Mouse (Mus musculus): ENCODE results near the gene Slc47a2. TPM values are rescaled to one million over a fixed set of nuclear protein-coding genes. Genes with fewer than 3 reads are reported as not detected.

The Slc47a2 gene
- polyA plus RNA-seq, 1 experiment: not detected

DNA sequence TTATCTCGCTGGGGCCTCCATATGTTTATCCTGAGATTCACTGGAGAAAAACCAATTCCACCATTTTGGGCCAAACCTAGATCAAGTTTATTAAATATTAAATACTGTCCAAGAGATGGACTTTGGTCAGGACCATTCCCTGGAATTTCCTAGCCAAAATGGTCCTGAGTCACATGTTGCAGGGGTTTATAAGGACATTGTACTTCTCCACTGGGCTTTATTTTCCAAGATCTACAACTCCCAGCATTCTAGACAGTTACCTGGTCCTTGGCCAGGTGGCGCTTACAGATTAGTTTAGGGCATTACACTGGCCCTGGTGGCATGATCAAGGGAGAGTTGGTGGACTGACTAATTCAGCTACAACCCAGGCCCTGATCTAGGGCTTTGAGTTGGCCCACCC is 47.1 kb downstream of the Slc47a2 start:
- 97% methylated on average over 2 of the region's 2 CpGs for WGBS
- no peak for DNase-seq (ENCODE audit: low read depth, low spot score)

DNA sequence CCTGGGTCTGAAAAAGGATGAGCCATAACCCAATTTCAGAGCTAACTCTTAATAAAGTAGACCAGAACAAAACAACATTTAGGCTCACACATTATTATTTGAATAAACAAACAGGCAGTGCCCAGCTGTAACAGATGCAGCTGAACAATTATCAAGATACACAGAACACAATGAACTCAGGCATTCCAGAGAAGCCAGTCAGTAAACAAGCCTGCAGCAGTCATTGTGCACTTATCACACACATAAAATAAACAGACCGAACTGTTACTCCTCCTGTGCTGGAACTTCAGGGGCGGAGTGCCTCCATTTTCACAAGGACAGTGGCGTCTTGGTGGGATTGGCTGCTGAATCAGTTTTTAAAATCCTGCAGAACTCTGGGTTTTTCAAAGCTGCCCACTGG is 48.2 kb downstream of the Slc47a2 start:
- DNase-seq (ENCODE audit: low read depth, low spot score): no peak
- 45% methylated on average over 3 of the region's 3 CpGs for WGBS

DNA sequence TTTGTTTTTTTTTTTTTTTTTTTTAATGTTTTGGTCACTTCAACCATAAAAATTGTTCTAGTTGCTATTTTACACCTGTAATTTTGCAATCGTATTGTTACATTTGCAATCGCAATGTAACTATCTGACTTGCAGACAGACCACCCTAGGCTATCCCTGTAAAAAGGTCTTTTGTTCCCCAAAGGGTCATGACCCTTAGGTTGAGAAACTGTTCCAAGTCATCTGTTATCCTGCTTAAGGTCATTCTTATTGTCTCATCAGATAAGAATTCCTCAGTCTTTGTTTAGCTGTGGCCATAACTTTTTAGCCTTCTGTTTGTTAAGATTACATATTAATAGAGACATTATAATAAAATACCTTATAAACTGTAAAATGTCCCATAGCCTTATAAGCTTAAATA is 49.4 kb downstream of the Slc47a2 start:
- WGBS: 84% methylated on average over 2 of the region's 2 CpGs
- no peak for DNase-seq (ENCODE audit: low read depth, low spot score)

DNA sequence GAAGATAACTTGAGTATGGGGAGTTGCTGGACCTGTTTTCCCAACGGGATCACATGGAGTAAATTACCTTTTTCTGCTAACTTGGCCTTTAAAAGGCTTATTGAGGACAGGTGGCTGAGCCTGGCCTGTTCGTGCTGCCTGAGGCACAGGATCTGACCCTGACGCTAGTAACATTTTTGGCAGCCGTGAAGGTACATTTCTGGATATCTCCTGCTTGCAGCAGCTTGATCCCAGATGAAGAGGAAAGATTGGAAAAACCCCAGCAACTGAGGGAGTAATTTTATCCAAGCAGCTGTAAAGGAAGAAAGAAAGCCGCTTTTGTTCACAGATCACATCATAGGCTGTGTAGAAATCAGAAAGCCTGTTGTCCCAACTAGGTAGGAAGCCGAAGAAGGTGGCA is 58.3 kb downstream of the Slc47a2 start:
- DNase-seq (ENCODE audit: low read depth, low spot score): no peak
- 59% methylated on average over 6 of the region's 6 CpGs for WGBS

DNA sequence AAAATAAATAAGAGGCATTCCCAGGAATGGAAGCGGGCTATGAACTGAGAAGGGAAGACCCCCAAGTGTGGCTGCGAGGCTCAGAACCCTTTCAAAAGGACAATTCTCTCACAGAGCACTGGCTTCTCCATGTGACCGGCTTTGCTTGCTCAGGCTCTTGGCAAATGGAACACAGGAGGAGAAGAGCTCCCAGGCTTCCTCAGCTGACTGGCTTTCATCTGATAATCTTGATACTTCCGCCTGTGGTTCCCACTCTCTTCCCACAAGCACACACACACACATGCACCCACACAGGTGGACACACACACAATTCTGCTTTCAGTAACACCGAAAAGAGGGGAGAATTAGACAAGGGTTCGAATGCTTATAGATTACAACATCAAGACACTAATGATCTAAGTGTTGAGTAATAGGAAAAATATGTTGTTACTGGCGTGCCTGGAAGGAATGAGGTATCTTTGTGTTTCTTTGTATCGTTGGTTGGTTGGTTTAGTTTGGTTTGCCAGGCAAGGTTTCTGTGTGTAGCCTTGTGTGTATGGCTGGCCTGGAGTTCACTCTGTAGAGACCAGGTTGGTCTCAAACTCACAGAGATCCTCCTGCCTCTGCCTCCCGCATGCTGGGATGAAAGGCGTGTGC is 59.1 kb downstream of the Slc47a2 start:
- 85% methylated on average over 10 of the region's 10 CpGs for WGBS
- no peak for DNase-seq (ENCODE audit: low read depth, low spot score)

DNA sequence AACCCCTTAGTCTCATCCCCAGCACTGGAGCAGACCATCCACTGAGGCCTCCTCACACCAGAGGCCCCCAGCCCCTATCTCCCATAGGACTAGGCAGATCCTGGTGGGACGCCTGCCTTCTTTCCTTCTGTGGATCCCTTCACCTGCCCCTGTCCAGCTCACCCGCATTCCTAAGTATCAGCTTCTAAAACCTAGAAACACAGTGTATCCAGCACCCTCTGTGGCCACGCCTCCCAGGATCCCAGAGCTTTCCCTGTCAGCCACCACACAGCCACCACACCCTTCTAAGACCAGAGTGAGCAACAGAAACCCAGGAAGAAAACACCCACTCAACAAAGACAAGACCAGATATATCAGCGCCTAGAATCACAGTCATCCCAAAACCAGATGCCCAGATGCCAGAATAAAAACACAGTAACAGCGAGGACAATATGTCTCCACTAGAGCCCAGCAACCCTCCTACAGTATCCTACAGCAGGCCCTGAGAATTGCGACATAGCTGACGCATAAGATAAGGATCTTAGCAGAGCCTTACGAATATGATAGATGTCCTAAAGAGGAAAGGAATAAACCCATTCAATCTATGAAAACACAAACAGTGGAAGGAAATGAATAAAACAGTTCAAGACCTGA is 64.1 kb downstream of the Slc47a2 start:
- WGBS: 56% methylated on average over 8 of the region's 8 CpGs
- no peak for DNase-seq (ENCODE audit: low read depth, low spot score)

DNA sequence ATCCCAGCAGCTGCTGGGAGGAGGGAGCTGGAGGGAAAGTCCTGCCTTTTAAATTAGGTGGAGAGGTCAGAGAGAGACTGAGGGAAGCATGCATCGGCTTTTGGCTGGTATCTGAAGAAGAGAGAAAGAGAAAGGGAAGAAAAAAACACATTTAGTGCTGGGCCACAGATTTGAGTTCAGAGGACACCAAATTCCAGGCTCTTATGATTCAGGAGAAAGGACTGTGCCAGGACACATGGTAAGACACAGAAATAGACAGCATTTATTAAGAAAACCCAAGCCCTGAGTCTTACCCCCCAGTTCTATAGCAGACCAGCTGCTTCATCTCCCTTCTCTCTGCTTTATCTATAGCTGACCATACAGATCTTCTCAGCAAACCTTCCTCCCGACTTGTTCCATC is 64.7 kb downstream of the Slc47a2 start:
- no peak for DNase-seq (ENCODE audit: low read depth, low spot score)
- 47% methylated on average over 2 of the region's 2 CpGs for WGBS

DNA sequence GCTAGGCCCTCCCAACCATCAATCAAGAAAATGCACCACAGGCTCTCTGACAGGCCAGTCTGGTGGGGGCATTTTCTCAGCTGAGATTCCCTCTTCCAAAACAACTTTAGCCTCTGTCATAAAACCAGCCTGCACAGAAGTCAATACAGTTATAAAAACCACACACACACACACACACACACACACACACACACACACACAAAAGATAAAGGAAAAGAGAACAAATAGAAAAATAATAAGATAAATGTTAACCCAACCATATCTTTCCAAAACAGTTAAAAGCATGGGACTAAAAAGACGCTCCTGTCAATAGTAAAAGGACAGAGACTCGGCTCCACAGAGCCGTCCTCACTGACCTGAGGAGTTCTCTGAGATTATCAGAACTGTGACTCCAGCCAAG is 66.2 kb downstream of the Slc47a2 start:
- whole genome bisulfite sequencing: 62% methylated on average over 3 of the region's 3 CpGs
- DNase-seq (ENCODE audit: low read depth, low spot score): no peak

DNA sequence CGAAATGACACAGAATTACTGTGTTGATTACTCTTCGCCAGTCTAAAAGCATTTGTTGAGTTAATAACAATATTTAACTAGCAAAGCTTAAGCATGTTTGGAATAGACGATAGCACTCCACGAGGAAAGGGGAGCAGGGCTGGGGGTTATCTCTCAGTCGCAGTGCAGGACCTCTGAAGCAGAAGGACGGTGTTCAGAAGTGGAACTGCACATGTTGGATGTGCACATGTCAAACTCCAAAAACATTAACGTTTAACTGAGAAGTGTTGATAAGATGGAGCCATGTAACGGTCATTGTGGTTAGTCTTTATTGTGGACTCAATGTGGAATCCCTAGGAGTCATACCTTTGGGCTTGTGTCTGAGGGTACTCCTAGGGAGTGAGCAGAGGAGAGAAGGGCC is 67.6 kb downstream of the Slc47a2 start:
- DNase-seq (ENCODE audit: low read depth, low spot score): no peak
- WGBS: 64% methylated on average over 8 of the region's 8 CpGs

DNA sequence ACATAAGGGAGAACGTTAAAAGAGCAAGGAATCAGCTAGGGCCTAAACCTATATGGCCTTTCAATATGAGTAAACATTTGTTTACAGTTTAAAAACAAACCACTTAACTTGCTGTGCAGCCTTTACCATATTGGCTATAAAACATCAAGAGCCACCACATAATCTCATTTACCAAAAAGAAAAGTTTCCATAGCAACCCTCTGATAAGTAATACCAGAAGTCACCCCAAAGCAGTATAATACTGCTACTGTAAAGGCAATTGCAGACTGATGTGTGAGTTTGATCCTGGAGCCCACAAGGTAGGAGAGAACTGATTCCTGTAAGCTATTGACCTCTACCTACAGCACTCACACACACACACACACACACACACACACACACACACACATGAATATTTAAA is 68.2 kb downstream of the Slc47a2 start:
- 49% methylated on average over 1 of the region's 1 CpGs for WGBS
- DNase-seq (ENCODE audit: low read depth, low spot score): no peak

DNA sequence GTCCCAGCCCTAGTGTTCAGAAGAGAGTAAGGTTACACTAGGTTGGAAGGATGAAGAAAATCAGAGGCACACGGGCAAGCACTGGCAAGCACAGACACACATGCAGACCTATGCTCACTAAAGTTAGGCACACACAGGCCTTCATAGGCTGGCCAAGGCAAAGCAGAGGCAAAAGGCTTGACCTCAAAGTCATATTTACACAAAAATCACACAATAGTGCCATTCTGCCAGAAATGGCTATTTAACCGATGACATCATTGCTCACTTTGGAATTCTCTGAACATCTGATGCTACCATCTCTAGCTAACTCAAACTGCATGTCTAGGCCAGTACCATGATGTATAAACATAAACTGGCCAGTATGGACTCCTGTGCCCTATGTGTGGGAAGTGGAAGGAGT is 68.7 kb downstream of the Slc47a2 start:
- DNase-seq (ENCODE audit: low read depth, low spot score): no peak
- 79% methylated on average over 2 of the region's 2 CpGs for WGBS

DNA sequence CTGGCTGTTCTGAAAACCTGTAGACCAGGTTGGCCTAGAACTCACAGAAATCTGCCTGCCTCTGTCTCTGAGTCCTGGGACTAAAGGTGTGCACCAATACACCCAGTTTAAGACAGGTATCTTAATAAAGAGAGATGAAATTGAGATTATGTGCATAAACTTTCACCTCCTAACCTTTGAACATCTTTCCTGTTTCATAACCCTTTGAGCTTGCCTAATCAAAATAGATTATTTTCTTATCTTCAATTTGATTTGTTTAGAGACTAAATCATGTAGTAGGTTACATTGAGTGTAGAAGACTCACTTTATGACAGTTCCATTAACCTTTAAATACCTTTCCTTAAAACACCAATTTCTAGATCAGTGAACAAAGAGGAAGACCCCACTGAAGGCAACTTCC is 71.0 kb downstream of the Slc47a2 start:
- no peak for DNase-seq (ENCODE audit: low read depth, low spot score)

DNA sequence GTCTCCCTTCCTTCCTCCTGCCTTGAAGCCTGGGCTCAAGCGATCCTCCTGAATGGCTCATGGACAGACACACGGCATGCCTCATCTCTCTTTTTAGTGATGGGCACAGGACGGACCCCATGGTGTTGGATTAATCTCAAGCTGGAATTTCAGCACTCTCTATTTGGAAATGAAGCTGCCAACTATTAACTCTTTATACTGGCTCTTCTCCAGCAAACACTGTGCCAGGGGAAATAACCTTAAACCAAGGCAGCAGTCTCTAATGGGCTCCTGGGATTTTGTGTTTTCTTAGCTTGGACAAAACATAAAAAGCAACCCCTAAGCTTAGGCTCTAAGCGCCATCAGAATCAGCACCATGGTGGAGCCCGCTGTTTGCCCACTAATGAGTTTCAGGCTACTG is 72.3 kb downstream of the Slc47a2 start:
- 91% methylated on average over 5 of the region's 5 CpGs for WGBS
- DNase-seq (ENCODE audit: low read depth, low spot score): no peak

DNA sequence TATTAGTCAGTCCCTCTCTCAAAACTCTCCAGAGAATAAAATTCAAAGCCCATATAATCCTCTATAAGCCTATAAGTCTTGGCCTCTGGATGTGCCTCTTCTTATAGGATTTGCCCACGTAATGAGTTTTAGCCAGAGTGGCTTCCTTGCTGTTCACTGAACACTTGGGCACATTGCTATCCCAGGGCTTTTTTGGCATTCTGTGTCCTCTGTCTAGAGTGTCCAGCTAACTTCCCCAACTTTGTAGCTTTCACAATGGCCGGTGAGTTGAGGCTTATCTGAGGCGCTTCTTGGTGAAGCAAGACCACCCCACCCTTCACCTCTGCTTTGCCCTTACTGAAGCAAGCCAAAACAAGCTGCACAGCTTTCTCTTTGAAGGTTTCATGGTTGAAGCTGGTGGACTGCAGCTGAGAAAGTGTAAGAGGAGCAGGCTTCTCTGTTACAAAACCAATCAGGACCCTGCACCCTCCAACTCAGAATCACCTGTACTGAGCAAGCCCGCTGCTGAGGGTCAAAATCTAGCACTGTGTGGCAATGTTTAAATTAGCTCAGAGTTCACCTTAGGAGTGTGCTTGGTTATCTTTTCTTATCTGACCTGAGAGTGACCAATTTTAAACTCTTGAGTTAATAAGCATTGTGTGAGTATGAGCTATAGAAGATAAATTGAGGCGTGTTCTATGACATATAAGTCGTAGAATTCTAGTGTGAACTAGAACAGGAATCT is 73.9 kb downstream of the Slc47a2 start:
- whole genome bisulfite sequencing: 67% methylated on average over 6 of the region's 6 CpGs
- DNase-seq (ENCODE audit: low read depth, low spot score): no peak

DNA sequence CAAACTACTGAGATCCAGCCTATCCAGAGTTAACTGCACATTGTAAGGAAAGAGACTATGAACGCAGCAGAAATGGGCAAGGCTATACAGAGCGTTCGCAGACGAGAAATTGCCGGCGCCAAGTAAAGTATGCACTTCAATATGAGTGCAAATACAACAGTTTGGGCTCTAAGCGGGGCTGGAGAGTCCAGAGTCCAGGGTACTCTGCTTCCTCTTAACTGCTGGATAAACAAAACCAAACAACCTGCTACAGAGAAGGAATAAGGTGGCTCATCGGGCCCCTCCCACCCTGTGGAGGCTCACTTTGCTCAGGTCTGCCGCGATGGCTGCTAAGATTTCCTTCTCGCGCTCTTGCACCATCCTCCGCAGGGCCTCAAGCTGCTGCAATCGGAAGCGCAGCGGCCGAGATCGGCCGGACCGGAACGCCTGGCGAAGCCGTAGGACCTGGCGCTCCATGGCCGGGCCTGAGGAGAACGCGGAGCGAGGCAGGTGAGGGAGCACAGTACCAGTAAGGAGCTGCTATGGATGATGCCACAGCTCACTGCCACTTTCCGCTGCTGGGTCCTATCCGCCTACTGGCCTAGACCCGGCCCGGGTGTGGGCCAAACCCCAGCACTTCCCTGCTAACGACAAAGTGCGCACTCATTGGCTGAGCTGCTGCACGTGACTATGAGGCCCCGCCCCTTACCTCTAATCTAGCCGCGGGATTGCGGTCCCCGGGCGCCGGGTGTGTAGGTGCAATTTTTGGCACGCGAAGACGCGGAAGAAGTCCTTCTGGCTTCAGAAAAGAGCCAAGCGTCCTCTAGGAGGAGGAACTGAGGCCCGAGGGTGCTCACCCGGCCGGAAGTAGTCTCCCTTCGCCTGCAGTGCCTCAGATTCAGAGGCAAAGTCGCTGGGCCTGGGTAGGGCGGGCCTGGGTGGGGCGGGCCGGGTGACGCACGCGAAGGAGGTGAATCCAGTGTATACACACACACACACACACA is 75.8 kb downstream of the Slc47a2 start, which contains the start of gene Aldh3a2:
TSS of gene Aldh3a2 (minus strand) at position 914 of the 983 bp plus-strand sequence.
- under 1% methylated on average over 58 of the region's 58 CpGs for WGBS
- DNase-seq (ENCODE audit: low read depth, low spot score): peak; percentile 79

DNA sequence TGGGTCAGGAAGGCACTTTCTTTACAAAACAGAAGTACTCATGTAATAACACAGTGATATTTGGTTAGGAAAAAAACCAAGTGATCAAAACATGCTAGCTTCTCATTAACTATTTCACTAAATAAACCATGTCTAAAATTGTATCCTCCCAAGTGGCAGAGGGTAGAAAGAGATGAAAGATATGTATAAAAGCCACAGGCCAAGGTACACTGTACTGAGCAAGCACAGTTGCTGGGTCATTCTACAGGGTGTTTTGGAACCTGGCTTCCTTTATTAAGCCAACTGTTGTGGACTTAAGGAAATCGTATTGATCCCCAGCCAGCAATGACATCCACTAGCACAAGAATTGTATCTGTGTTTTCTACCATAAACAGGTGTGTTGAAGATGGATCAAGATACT is 78.8 kb downstream of the Slc47a2 start:
- DNase-seq (ENCODE audit: low read depth, low spot score): no peak
- WGBS: 53% methylated on average over 1 of the region's 1 CpGs

DNA sequence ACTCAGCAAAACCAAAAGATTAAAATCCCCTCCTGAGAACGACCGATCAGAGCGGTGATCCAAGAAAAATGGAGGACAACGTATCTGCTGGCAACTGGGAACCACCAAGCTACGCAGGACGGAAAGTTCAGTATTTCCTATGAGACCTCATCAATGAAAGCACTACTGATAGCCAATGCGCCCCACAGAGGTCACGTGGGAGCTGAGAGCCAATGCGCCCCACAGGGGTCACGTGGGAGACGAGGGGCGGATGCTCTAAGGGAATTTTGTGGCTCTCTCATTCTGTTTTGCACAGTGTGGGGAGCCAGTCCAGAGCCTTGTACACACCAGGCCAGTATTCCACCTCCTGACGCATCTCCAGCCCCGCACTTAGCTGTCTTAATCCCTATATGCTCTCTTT is 80.1 kb downstream of the Slc47a2 start:
- no peak for DNase-seq (ENCODE audit: low read depth, low spot score)
- WGBS: 97% methylated on average over 14 of the region's 14 CpGs

DNA sequence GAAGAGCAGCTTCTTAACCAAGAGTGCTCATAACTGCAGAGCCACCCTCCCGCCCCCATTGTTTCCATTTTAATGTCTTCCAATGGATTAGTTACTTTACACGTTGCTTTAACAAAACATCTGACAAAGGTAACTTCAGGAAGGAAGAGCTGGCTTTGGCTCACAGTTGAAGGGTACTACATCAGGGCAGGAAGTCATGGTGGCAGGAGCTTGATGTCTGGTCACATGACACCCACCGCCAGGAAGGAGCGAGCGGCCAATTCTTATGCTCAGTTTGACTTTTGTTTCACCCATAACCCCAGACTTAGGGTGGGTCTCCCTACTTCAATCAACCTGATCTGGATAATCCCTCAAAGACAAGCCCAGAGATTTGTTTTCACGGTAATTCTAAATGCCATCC is 83.6 kb downstream of the Slc47a2 start:
- DNase-seq (ENCODE audit: low read depth, low spot score): no peak
- WGBS: 96% methylated on average over 6 of the region's 6 CpGs

DNA sequence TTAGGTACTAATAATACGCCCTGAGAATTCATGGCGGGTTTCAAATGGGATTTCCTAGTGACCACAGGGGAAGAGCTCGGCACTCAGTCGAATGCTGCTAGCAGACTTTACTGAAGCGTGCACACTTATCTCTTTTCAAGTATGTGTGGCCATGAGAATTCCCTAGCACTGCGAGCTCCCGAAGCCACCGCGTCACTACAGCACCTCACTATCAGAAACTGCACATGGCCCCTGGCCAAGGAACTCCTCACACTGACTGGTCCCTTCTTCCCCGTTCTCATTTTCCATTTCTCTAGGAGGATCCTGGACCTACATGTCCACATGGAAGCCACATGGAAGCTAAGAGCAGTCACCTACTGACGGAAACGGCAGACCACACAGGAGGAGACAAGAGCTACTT is 89.9 kb downstream of the Slc47a2 start:
- 94% methylated on average over 12 of the region's 12 CpGs for WGBS
- DNase-seq (ENCODE audit: low read depth, low spot score): no peak

DNA sequence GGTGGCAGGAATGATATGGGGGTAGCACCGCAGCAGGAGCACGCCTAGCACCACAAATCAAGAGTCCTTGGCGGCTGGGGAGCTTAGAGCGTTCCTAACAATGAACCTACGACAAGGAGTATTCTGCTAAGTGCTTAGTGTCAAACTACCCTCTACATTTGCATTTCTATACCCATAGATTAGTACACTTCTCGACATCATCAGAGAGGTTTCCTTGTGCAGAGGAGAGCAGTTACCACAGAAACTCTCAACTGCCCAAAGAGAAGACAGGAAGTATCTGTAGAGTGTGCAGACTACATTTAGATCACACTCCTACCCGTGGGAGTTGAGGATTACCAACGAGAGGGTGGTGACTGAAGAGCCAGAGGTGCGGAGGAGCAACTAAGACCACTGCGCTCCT is 90.9 kb downstream of the Slc47a2 start:
- no peak for DNase-seq (ENCODE audit: low read depth, low spot score)
- 91% methylated on average over 10 of the region's 10 CpGs for WGBS

Measured in large intestine, adult 2 months (tissue).